Mouse (Mus musculus): ENCODE measurements around the gene Gm3776.
"Not testable (repeated sequence)": the region's sequence is repeated elsewhere in the genome, so short reads cannot be mapped to it uniquely, and the experiment has no call there.

Gm3776 gene

DNA sequence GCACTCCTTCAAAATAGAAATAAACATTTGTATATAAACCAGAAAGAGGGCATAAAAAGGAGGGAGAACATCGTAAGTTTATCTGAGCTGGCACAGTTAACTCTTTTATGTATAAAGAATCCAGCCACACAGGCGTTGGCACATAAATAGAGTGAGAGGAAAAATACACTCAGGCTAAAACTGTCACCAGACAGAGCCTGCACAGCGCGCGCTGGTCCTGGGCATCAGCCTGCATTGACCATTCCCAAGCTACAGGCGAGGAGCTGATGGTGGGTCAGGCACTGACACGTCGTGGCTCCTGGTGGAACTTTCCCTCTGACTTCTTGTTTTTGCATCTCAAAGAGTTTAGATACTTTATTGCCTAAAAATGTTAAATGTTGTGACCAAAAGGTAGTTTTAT is 35.5 kb downstream of the Gm3776 start:
- intact Hi-C loops (cut with DNase I) = not testable (repeated sequence)

GRCm38 (mm10) chr9:78293683-78294082 is 36.8 kb downstream of the Gm3776 start:
- intact Hi-C loops (cut with DNase I) = not testable (repeated sequence)

- intact Hi-C loops (cut with DNase I) = not testable (repeated sequence)
Observed at GRCm38 (mm10) chr9:78294781-78295180, 37.9 kb downstream of the Gm3776 start.

DNA sequence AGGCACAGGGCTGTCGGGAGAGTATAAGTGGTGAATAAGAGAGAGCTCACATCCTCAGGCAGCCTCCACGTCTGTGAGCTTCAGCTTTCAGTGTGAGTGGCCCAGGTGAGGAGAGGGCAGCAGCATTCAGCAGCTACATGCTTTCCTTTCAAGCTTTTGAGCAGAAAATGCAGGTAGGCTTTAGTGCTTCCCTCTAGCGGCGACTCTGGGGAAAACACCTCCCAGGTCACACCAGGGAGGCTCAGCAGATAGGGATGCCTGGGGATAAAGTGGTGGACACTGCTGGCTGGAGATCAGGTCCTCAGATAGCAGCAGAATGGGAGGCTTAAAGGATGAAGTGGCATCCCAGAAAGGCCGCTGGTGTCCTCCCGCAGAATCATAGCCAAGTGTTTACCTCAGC is 39.2 kb downstream of the Gm3776 start:
- intact Hi-C loops (cut with DNase I) = not testable (repeated sequence)

DNA sequence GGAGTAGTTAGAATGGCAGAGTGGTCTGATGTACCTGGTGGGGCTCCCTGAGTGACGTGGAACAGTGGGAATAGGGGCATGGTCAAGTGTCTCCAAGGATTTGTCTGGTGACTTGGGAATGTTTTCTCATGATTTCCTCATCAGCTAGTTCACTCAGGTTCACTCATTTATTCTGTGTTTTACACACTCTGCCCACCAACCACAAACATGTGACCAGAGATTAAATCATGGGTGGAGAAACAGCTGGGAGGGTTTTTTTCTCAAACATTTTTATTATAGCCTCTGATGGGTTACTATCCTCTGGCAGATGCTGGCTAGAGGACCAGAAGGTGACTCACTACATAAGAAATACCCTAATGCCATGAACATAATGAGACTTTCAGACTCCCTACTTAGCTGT is 41.3 kb downstream of the Gm3776 start:
- intact Hi-C loops (cut with DNase I) = no loop called here

DNA sequence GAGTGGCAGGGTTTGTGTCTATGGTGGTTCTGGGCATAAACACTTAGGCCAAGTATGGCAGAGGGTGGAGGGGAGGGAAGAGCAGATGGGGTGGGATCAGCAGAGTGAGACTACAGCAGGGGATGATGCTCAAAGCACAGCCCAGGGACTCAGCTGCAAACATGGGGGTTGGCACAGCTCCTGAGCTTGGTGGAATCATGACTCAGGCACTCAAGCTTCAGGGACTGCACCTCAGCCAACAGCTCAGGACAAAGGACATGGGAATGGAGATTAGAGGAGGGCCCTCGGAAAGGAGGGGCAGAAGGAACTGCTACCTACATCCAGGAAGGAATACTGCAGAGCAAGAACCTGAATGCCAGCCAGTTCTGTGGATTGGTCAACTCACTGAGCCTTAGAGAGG is 42.2 kb downstream of the Gm3776 start:
- intact Hi-C loops (cut with DNase I) = not testable (repeated sequence)

GRCm38 (mm10) chr9:78308122-78308521 is 51.2 kb downstream of the Gm3776 start:
- intact Hi-C loops (cut with DNase I) = not testable (repeated sequence)

- intact Hi-C loops (cut with DNase I) = loop anchor here (5.0 kb wide), 1 partner anchor 73 kb away; no protein-coding TSS in a partner anchor
Observed at GRCm38 (mm10) chr9:78314696-78315095, 57.8 kb downstream of the Gm3776 start, which contains the start of gene Omt2a. Gene Omt2a (minus strand): TSS chr9:78314796.

All from adrenal gland (tissue).